Mouse (Mus musculus): ENCODE data around the gene Dcun1d4. TPM values are rescaled to one million over a fixed set of nuclear protein-coding genes. Genes with fewer than 3 reads are reported as not detected.
A peak's percentile ranks its signal among the peaks of the same experiment; 100 is the strongest.

Dcun1d4 gene
- 14.8 and 14.9 TPM in 2 replicates for polyA plus RNA-seq (2015; fragmentation: Nextera tagmentation; extraction: Ambion mirVana)

DNA sequence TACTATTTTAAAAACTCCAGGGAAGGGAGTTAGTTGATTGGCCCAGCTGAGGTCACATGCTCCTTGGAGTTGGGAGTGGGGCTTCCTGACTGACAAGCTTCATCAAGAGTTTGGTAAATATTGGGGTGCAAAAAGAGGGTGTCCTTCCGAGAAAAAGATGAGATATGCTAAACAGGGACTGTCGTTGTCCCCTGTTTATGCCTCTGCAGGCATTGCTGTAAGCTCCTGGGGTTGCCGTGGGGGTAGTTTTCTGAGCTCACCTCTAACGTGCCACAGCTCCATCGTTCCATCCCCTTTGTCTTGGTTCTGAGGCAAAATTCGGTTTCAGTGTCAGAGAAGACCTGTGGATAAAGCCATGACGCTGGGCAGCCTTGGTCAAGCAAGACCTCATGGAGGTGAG, at the start of gene Dcun1d4:
Gene Dcun1d4, plus strand, starts transcription at position 301 of the 400 bp plus-strand sequence.
- Histone ChIP-seq H3K9ac (ENCODE audit: low read depth, low read length) (no peak within 1 kb of the TSS), H3K36me3 (ENCODE audit: control insufficient read depth, insufficient read depth, low read length) (no peaks in the 10 kb centered on the region), H3K27ac (ENCODE audit: low read length) (no peak within 1 kb of the TSS), H3K4me3 (ENCODE audit: low read length) (no peak within 1 kb of the TSS), H3K4me1 (ENCODE audit: control insufficient read depth, insufficient read depth, low read length) (no peaks in the 10 kb centered on the region), H3K27me3 (replicated peaks; ENCODE audit: control insufficient read depth, insufficient read depth, low read length) (no peaks in the 10 kb centered on the region), H3K4me2 (ENCODE audit: low read depth, low read length) (no peak within 1 kb of the TSS), H3K9me3 (ENCODE audit: control insufficient read depth, low read length) (no peaks in the 10 kb centered on the region)
- WGBS = 76% methylated on average over 7 of the region's 7 CpGs
- no peak for ATAC-seq

DNA sequence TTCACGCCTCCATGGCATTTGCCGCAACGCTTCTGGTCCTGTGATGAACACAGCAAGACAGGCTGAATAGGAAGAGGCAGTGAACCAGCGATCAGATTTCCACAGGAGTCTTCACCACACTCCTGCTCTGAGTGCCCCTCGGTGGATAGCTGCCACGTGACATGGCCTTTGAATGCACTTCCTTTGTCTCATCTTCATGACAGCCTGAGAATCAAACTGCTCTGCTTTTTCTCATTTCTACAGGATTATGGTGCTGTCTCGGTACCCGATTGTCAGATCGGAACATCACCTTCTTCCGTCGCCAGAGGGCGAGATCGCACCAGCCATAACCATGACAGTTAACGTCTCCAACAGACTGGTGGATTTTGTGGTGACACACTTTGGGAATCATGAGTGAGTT, 49.2 kb upstream of the Dcun1d4 start:
- Histone ChIP-seq H3K9ac (ENCODE audit: low read depth, low read length) (no peak overlapping the region), H3K36me3 (ENCODE audit: control insufficient read depth, insufficient read depth, low read length) (no peaks in the 10 kb centered on the region), H3K9me3 (ENCODE audit: control insufficient read depth, low read length) (no peaks in the 10 kb centered on the region), H3K4me1 (ENCODE audit: control insufficient read depth, insufficient read depth, low read length) (no peaks in the 10 kb centered on the region), H3K4me3 (ENCODE audit: low read length) (no peak overlapping the region), H3K27me3 (replicated peaks; ENCODE audit: control insufficient read depth, insufficient read depth, low read length) (no peaks in the 10 kb centered on the region), H3K4me2 (ENCODE audit: low read depth, low read length) (no peak overlapping the region), H3K27ac (ENCODE audit: low read length) (no peak overlapping the region)
- 18% methylated on average over 14 of the region's 14 CpGs for WGBS
- ATAC-seq = peak; percentile 67

DNA sequence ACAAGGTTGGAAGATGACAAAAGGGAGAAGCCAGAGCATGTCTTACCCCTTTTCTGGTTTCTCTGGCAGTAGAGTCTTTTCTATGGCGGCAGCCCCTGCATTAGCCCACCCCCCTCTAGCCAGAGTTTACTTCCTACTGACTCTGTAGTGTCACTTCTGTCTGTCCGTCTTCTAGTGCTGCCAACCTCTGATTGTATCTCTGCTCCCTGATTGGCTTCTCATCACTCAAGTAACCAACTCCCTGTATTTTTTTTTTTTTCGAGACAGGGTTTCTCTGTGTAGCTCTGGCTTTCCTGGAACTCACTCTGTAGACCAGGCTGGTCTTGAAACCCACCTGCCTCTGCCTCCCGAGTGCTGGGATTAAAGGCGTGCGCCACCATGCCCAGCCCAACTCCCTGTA, 48.0 kb upstream of the Dcun1d4 start:
- WGBS = 83% methylated on average over 6 of the region's 6 CpGs
- no peaks in the 10 kb centered on the region for H3K27me3 ChIP-seq (replicated peaks; ENCODE audit: control insufficient read depth, insufficient read depth, low read length)
- no peak overlapping the region for H3K4me2 ChIP-seq (ENCODE audit: low read depth, low read length)
- H3K4me3 ChIP-seq (ENCODE audit: low read length) = no peak overlapping the region
- no peak for ATAC-seq
- no peak overlapping the region for H3K27ac ChIP-seq (ENCODE audit: low read length)
- no peaks in the 10 kb centered on the region for H3K36me3 ChIP-seq (ENCODE audit: control insufficient read depth, insufficient read depth, low read length)
- no peak overlapping the region for H3K9ac ChIP-seq (ENCODE audit: low read depth, low read length)
- no peaks in the 10 kb centered on the region for H3K9me3 ChIP-seq (ENCODE audit: control insufficient read depth, low read length)
- H3K4me1 ChIP-seq (ENCODE audit: control insufficient read depth, insufficient read depth, low read length) = no peaks in the 10 kb centered on the region

DNA sequence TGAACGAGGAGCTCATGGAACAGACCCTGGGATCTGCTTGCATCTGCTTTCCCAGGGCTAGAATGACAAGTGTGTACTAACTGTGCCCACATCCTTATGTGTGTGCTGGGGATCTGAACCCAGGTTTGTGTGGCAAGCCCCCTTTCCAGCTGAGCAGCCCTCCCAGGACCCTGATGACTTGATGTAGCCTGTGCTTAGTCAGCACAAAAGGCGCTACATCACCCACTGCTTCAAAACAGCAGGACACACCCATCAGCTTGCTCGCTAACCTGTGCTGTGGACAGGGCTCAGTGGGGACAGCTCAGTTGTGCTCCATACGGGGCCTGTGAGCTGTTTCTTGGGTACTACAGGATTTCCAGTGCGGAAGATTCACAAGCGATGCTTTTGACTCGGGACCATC, 46.0 kb upstream of the Dcun1d4 start:
- no peaks in the 10 kb centered on the region for H3K27me3 ChIP-seq (replicated peaks; ENCODE audit: control insufficient read depth, insufficient read depth, low read length)
- no peaks in the 10 kb centered on the region for H3K9me3 ChIP-seq (ENCODE audit: control insufficient read depth, low read length)
- H3K27ac ChIP-seq (ENCODE audit: low read length) = no peak overlapping the region
- 74% methylated on average over 7 of the region's 7 CpGs for WGBS
- ATAC-seq = no peak
- H3K36me3 ChIP-seq (ENCODE audit: control insufficient read depth, insufficient read depth, low read length) = no peaks in the 10 kb centered on the region
- H3K4me1 ChIP-seq (ENCODE audit: control insufficient read depth, insufficient read depth, low read length) = no peaks in the 10 kb centered on the region
- H3K4me3 ChIP-seq (ENCODE audit: low read length) = no peak overlapping the region
- no peak overlapping the region for H3K9ac ChIP-seq (ENCODE audit: low read depth, low read length)
- H3K4me2 ChIP-seq (ENCODE audit: low read depth, low read length) = no peak overlapping the region

DNA sequence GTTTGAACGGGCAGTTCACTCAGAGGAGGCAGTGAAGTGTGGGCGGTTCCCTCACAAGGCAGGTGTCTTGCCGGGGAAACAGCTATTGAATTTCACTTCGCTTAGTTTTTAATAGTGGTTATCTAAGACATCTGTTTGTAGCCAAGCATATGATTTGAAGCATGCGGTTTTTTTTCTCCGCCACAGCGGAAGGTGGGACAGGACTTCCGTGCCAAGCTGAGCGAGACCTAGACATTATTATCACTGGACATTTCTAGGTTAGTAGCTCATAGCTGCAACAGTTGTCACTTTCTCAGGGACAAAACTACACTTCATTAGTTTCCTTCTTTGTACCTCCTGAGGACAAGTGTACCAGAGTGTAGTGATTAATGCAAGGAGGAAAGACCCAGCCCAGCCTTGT, 38.6 kb upstream of the Dcun1d4 start:
- ATAC-seq = no peak
- H3K9me3 ChIP-seq (ENCODE audit: control insufficient read depth, low read length) = no peaks in the 10 kb centered on the region
- H3K9ac ChIP-seq (ENCODE audit: low read depth, low read length) = no peak overlapping the region
- H3K36me3 ChIP-seq (ENCODE audit: control insufficient read depth, insufficient read depth, low read length) = no peaks in the 10 kb centered on the region
- H3K4me3 ChIP-seq (ENCODE audit: low read length) = no peak overlapping the region
- WGBS = 80% methylated on average over 9 of the region's 9 CpGs
- no peak overlapping the region for H3K27ac ChIP-seq (ENCODE audit: low read length)
- no peak overlapping the region for H3K4me2 ChIP-seq (ENCODE audit: low read depth, low read length)
- H3K4me1 ChIP-seq (ENCODE audit: control insufficient read depth, insufficient read depth, low read length) = no peaks in the 10 kb centered on the region
- no peaks in the 10 kb centered on the region for H3K27me3 ChIP-seq (replicated peaks; ENCODE audit: control insufficient read depth, insufficient read depth, low read length)

DNA sequence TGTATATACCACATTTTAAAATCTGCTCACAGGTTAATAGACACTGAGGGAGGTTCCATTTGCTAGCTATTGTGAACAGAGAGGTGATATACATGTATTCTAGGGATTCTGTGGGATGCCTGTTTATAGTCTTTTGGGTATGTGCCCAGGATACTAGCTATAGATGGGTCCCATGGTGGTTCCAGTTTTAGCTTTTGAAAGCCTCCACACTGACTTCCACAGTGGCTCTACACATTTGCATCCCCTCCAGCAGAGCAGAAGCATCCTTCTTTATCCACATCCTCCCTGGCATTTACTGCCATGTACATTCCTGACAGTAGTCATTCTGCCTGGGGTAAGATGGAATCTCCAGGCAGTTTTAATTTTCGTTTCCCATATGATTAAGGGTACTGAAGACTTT, 30.5 kb upstream of the Dcun1d4 start:
- H3K27me3 ChIP-seq (replicated peaks; ENCODE audit: control insufficient read depth, insufficient read depth, low read length) = no peaks in the 10 kb centered on the region
- WGBS = 80% methylated on average over 1 of the region's 1 CpGs
- H3K4me2 ChIP-seq (ENCODE audit: low read depth, low read length) = no peak overlapping the region
- H3K9ac ChIP-seq (ENCODE audit: low read depth, low read length) = no peak overlapping the region
- no peaks in the 10 kb centered on the region for H3K4me1 ChIP-seq (ENCODE audit: control insufficient read depth, insufficient read depth, low read length)
- no peak overlapping the region for H3K27ac ChIP-seq (ENCODE audit: low read length)
- H3K36me3 ChIP-seq (ENCODE audit: control insufficient read depth, insufficient read depth, low read length) = no peaks in the 10 kb centered on the region
- no peak for ATAC-seq
- no peak overlapping the region for H3K4me3 ChIP-seq (ENCODE audit: low read length)
- H3K9me3 ChIP-seq (ENCODE audit: control insufficient read depth, low read length) = no peaks in the 10 kb centered on the region

DNA sequence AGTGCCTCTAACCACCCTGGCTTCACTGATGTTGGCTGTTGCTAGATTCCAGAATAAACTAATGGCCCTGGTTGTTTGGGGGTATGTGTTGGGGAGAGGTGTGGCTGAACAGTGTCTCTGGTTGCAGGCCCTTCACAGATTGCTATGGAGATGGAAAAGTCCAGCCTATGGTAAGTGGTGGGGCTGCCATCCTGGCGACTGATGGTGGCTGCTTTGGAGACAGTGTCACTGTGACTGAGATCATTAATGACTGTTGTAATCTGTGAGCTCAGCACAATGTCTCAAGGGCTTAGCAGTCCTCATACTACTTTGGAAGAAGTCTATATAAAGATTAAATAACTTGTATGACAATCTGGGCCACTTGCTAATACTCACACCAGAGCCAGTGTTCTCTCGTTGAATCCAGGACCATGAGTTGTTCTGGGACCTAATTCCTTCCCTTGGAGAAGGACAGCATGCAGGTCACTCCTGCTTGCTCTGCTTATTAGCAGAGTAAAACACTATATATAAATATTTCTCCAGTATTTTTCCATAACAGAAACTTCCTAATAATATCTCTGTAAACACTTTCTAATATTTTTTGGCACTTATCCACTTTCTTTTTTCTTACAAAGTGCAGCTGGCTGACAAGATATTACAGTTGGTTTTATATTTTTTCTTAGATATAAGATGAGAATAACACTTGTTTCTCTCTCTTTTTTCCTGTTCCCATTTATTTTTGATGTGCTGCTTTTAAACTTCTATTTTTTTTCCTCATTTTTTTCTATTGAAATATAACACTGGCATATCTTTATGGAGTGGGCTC, 26.1 kb upstream of the Dcun1d4 start:
- Histone ChIP-seq H3K9me3 (ENCODE audit: control insufficient read depth, low read length) (no peaks in the 10 kb centered on the region), H3K4me1 (ENCODE audit: control insufficient read depth, insufficient read depth, low read length) (no peaks in the 10 kb centered on the region), H3K27me3 (replicated peaks; ENCODE audit: control insufficient read depth, insufficient read depth, low read length) (no peaks in the 10 kb centered on the region), H3K27ac (ENCODE audit: low read length) (peak overlapping the region; percentile 14), H3K4me3 (ENCODE audit: low read length) (no peak overlapping the region), H3K4me2 (ENCODE audit: low read depth, low read length) (no peak overlapping the region), H3K36me3 (ENCODE audit: control insufficient read depth, insufficient read depth, low read length) (no peaks in the 10 kb centered on the region), H3K9ac (ENCODE audit: low read depth, low read length) (no peak overlapping the region)
- WGBS = 47% methylated on average over 2 of the region's 2 CpGs
- ATAC-seq = no peak

DNA sequence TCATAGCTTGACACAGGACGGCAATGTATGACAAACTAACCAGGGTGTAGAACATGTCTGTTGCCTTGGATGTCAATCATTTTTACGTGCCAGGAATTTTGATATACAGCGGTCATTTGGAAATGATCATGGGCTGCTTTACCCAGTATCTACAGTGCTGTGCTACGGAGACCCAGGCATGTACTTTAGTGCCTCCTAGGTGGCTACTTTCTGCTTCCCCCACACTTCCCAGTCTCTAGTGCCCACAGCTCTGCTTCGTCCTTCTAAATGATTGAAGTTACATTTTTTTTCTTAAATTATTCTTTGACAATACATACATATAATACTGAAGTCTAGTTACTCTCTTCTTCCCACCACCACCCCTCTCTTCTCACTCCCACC, 25.5 kb upstream of the Dcun1d4 start:
- Histone ChIP-seq H3K4me3 (ENCODE audit: low read length) (no peak overlapping the region), H3K36me3 (ENCODE audit: control insufficient read depth, insufficient read depth, low read length) (no peaks in the 10 kb centered on the region), H3K4me1 (ENCODE audit: control insufficient read depth, insufficient read depth, low read length) (no peaks in the 10 kb centered on the region), H3K27me3 (replicated peaks; ENCODE audit: control insufficient read depth, insufficient read depth, low read length) (no peaks in the 10 kb centered on the region), H3K9ac (ENCODE audit: low read depth, low read length) (no peak overlapping the region), H3K4me2 (ENCODE audit: low read depth, low read length) (no peak overlapping the region), H3K27ac (ENCODE audit: low read length) (no peak overlapping the region), H3K9me3 (ENCODE audit: control insufficient read depth, low read length) (no peaks in the 10 kb centered on the region)
- WGBS = 71% methylated on average over 5 of the region's 5 CpGs
- ATAC-seq = no peak

DNA sequence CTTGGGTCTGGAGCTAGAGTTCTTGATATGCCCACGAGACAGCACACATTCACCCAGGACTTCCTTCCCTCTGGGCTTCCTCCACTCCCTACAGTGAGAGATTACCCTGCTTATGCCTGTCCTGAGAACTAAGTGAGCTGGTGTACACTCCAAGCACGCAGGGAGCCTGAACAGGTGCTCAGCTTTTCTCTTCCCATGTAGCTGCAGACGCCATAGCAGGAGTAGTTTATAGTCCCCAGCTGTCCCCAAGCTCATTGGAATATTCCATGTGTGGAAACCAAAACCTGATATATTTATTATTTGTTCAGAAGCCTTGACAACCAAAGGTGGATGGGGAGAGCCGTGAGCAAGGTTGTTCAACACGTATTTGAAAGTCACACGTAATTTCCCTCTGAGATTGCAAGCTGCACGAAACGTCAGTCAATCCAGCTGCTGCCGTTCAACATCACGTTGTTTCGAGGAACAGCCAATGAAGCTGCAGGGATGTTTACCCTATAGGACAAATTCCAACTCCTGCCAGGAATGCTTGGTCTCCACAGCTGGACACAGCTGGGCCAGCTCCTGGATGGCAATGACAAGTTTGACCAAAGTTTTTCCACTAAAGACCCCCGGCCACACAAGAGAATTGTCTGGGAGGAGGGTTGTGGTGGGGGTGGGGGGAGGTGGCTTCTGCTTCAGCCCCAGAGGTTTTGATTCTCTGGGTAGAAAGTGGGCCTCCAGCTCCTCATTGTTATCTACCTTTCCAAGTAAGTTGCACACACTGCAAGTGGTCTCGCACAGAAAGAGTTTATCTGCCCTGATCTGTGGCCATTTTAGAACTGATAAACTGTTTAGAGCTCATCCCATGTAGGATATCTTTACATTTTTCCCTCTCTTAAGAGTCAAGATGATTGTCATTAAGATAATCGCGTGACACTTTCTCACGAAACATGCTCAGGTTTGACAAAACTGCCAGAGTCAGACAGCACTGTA, 12.1 kb upstream of the Dcun1d4 start:
- Histone ChIP-seq H3K4me2 (ENCODE audit: low read depth, low read length) (no peak overlapping the region), H3K9ac (ENCODE audit: low read depth, low read length) (no peak overlapping the region), H3K27me3 (replicated peaks; ENCODE audit: control insufficient read depth, insufficient read depth, low read length) (no peaks in the 10 kb centered on the region), H3K9me3 (ENCODE audit: control insufficient read depth, low read length) (0 out of 2 replicates have a peak, but pooled peaks cover 2% of the 10 kb centered on the region), H3K36me3 (ENCODE audit: control insufficient read depth, insufficient read depth, low read length) (no peaks in the 10 kb centered on the region), H3K27ac (ENCODE audit: low read length) (peak overlapping the region; percentile 2; the same call in 1 of the 2 replicates), H3K4me3 (ENCODE audit: low read length) (no peak overlapping the region), H3K4me1 (ENCODE audit: control insufficient read depth, insufficient read depth, low read length) (no peaks in the 10 kb centered on the region)
- peak; percentile 69; the same call in 1 of the 2 replicates for ATAC-seq
- WGBS = 59% methylated on average over 16 of the region's 16 CpGs
